Mouse (Mus musculus): Measurements from ENCODE around the gene Kif6. TPM values are rescaled to one million over a fixed set of nuclear protein-coding genes. Genes with fewer than 3 reads are reported as not detected.

Kif6 gene
- total and polyA plus RNA-seq, 2 experiments from 2014 or later = 1.7 to 40.5 TPM

- no peaks in the 10 kb centered on the region for H3K27me3 ChIP-seq (ENCODE audit: control insufficient read depth, insufficient read depth, low read length)
- no peak overlapping the region for H3K4me3 ChIP-seq (ENCODE audit: low read depth, low read length)
- no peaks in the 10 kb centered on the region for H3K9me3 ChIP-seq (replicated peaks; ENCODE audit: control insufficient read depth, low read length)
- H3K27ac ChIP-seq (ENCODE audit: low read depth) = no peak overlapping the region
- H3K36me3 ChIP-seq (replicated peaks; ENCODE audit: control insufficient read depth, insufficient read depth, low read length) = no peaks in the 10 kb centered on the region
- no peak overlapping the region for H3K4me2 ChIP-seq (ENCODE audit: low read depth, low read length)
- H3K9ac ChIP-seq (replicated peaks; ENCODE audit: low read depth, low read length) = no peak overlapping the region
- no peak for DNase-seq (ENCODE audit: low spot score)
- ATAC-seq (ENCODE audit: insufficient read depth, low read depth) = no peak
- 83% methylated on average over 3 of the region's 3 CpGs for WGBS
- no peak for TF ChIP-seq CTCF (IDR thresholded peaks at IDR 0.05; ENCODE audit: low read depth)
- no peak for TF ChIP-seq EP300 (IDR thresholded peaks at IDR 0.05; ENCODE audit: low read depth)
- no peaks in the 10 kb centered on the region for H3K4me1 ChIP-seq (ENCODE audit: control insufficient read depth, insufficient read depth)
These were observed 180.3 kb downstream of the Kif6 start for GRCm38 (mm10) chr17:49795241-49795640.

DNA sequence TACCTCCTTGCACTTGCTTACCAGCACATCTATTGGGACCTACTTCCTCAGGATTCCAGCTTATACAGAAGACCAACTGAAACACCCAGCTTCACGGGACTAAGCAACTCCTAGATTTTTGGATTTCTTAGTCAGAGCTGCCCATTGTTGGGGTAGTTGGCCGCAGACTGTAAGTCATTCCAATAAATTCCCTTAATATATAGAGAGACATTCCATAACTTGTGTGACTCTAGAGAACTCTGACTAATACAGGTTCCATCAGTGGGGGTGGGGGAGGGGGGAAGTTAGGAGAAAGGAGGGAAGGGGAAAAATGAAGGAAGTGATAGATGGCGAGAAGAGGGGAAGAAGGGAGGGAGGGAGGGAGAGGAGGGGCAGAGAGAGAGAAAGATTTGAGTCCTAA lies 181.2 kb downstream of the Kif6 start:
- Histone ChIP-seq H3K27me3 (ENCODE audit: control insufficient read depth, insufficient read depth, low read length) (no peaks in the 10 kb centered on the region), H3K9ac (replicated peaks; ENCODE audit: low read depth, low read length) (no peak overlapping the region), H3K27ac (ENCODE audit: low read depth) (no peak overlapping the region), H3K4me1 (ENCODE audit: control insufficient read depth, insufficient read depth) (no peaks in the 10 kb centered on the region), H3K36me3 (replicated peaks; ENCODE audit: control insufficient read depth, insufficient read depth, low read length) (no peaks in the 10 kb centered on the region), H3K4me2 (ENCODE audit: low read depth, low read length) (no peak overlapping the region), H3K4me3 (ENCODE audit: low read depth, low read length) (no peak overlapping the region), H3K9me3 (replicated peaks; ENCODE audit: control insufficient read depth, low read length) (no peaks in the 10 kb centered on the region)
- WGBS = 83% methylated on average over 3 of the region's 3 CpGs
- DNase-seq (ENCODE audit: low spot score) = no peak
- ATAC-seq (ENCODE audit: insufficient read depth, low read depth) = no peak
- TF ChIP-seq CTCF (IDR thresholded peaks at IDR 0.05; ENCODE audit: low read depth) (no peak), EP300 (IDR thresholded peaks at IDR 0.05; ENCODE audit: low read depth) (no peak)

GRCm38 (mm10) chr17:49799168-49799567 lies 184.2 kb downstream of the Kif6 start:
- H3K9me3 ChIP-seq (replicated peaks; ENCODE audit: control insufficient read depth, low read length) = no peaks in the 10 kb centered on the region
- H3K4me2 ChIP-seq (ENCODE audit: low read depth, low read length) = no peak overlapping the region
- ATAC-seq (ENCODE audit: insufficient read depth, low read depth) = peak; percentile 51; the same call in 1 of the 2 replicates
- H3K4me3 ChIP-seq (ENCODE audit: low read depth, low read length) = no peak overlapping the region
- H3K4me1 ChIP-seq (ENCODE audit: control insufficient read depth, insufficient read depth) = no peaks in the 10 kb centered on the region
- no peak overlapping the region for H3K27ac ChIP-seq (ENCODE audit: low read depth)
- H3K36me3 ChIP-seq (replicated peaks; ENCODE audit: control insufficient read depth, insufficient read depth, low read length) = no peaks in the 10 kb centered on the region
- peak; percentile 20 for DNase-seq (ENCODE audit: low spot score)
- H3K27me3 ChIP-seq (ENCODE audit: control insufficient read depth, insufficient read depth, low read length) = no peaks in the 10 kb centered on the region
- H3K9ac ChIP-seq (replicated peaks; ENCODE audit: low read depth, low read length) = no peak overlapping the region
- TF ChIP-seq EP300 (IDR thresholded peaks at IDR 0.05; ENCODE audit: low read depth) (no peak), CTCF (IDR thresholded peaks at IDR 0.05; ENCODE audit: low read depth) (no peak)
- 69% methylated on average over 5 of the region's 5 CpGs for WGBS

GRCm38 (mm10) chr17:49800157-49800556 lies 185.2 kb downstream of the Kif6 start:
- Histone ChIP-seq H3K4me3 (ENCODE audit: low read depth, low read length) (no peak overlapping the region), H3K4me2 (ENCODE audit: low read depth, low read length) (no peak overlapping the region), H3K9ac (replicated peaks; ENCODE audit: low read depth, low read length) (no peak overlapping the region), H3K9me3 (replicated peaks; ENCODE audit: control insufficient read depth, low read length) (no peaks in the 10 kb centered on the region), H3K4me1 (ENCODE audit: control insufficient read depth, insufficient read depth) (no peaks in the 10 kb centered on the region), H3K27ac (ENCODE audit: low read depth) (no peak overlapping the region), H3K36me3 (replicated peaks; ENCODE audit: control insufficient read depth, insufficient read depth, low read length) (no peaks in the 10 kb centered on the region), H3K27me3 (ENCODE audit: control insufficient read depth, insufficient read depth, low read length) (no peaks in the 10 kb centered on the region)
- ATAC-seq (ENCODE audit: insufficient read depth, low read depth) (no peak), DNase-seq (ENCODE audit: low spot score) (no peak)
- WGBS = 70% methylated on average over 2 of the region's 2 CpGs
- TF ChIP-seq EP300 (IDR thresholded peaks at IDR 0.05; ENCODE audit: low read depth) (no peak), CTCF (IDR thresholded peaks at IDR 0.05; ENCODE audit: low read depth) (no peak)

DNA sequence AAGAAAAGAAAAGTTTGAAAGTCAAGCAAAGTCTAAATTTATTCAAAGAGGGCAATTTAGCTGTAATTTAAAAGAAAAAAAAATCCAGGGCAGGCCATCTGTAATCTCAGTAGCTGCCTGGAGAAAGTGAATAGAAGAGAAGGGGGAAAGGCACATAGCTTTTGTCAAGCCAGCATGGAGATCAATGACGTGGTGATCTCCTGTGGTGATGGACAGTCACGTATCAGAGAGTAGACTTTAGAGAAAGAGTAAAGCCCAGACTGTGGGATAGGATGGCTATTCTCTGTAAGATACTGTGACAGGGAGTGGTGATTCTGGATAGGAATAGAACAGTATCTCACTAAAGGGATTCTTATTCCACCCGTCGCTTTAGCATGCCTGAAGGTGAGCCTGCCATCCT lies 192.5 kb downstream of the Kif6 start:
- no peaks in the 10 kb centered on the region for H3K4me1 ChIP-seq (ENCODE audit: control insufficient read depth, insufficient read depth)
- 84% methylated on average over 4 of the region's 4 CpGs for WGBS
- no peak overlapping the region for H3K4me3 ChIP-seq (ENCODE audit: low read depth, low read length)
- H3K9me3 ChIP-seq (replicated peaks; ENCODE audit: control insufficient read depth, low read length) = no peaks in the 10 kb centered on the region
- DNase-seq (ENCODE audit: low spot score) (no peak), ATAC-seq (ENCODE audit: insufficient read depth, low read depth) (no peak)
- no peak overlapping the region for H3K9ac ChIP-seq (replicated peaks; ENCODE audit: low read depth, low read length)
- no peak overlapping the region for H3K4me2 ChIP-seq (ENCODE audit: low read depth, low read length)
- TF ChIP-seq EP300 (IDR thresholded peaks at IDR 0.05; ENCODE audit: low read depth) (no peak), CTCF (IDR thresholded peaks at IDR 0.05; ENCODE audit: low read depth) (no peak)
- no peaks in the 10 kb centered on the region for H3K27me3 ChIP-seq (ENCODE audit: control insufficient read depth, insufficient read depth, low read length)
- H3K36me3 ChIP-seq (replicated peaks; ENCODE audit: control insufficient read depth, insufficient read depth, low read length) = no peaks in the 10 kb centered on the region
- H3K27ac ChIP-seq (ENCODE audit: low read depth) = no peak overlapping the region

- H3K4me1 ChIP-seq (ENCODE audit: control insufficient read depth, insufficient read depth) = no peaks in the 10 kb centered on the region
- no peak for TF ChIP-seq CTCF (IDR thresholded peaks at IDR 0.05; ENCODE audit: low read depth)
- no peak for TF ChIP-seq EP300 (IDR thresholded peaks at IDR 0.05; ENCODE audit: low read depth)
- WGBS = 71% methylated on average over 6 of the region's 6 CpGs
These were observed 193.9 kb downstream of the Kif6 start for GRCm38 (mm10) chr17:49808712-49809343.

More at GRCm38 (mm10) chr17:49808712-49809343, 193.9 kb downstream of the Kif6 start:
- Histone ChIP-seq H3K27ac (ENCODE audit: low read depth) (no peak overlapping the region), H3K36me3 (replicated peaks; ENCODE audit: control insufficient read depth, insufficient read depth, low read length) (no peaks in the 10 kb centered on the region), H3K4me2 (ENCODE audit: low read depth, low read length) (no peak overlapping the region), H3K9ac (replicated peaks; ENCODE audit: low read depth, low read length) (no peak overlapping the region), H3K4me3 (ENCODE audit: low read depth, low read length) (no peak overlapping the region), H3K27me3 (ENCODE audit: control insufficient read depth, insufficient read depth, low read length) (no peaks in the 10 kb centered on the region), H3K9me3 (replicated peaks; ENCODE audit: control insufficient read depth, low read length) (no peaks in the 10 kb centered on the region)
- no peak for ATAC-seq (ENCODE audit: insufficient read depth, low read depth)
- no peak for DNase-seq (ENCODE audit: low spot score)
